Mouse (Mus musculus) CH12.LX (cell line): Measurements from ENCODE around the gene Mpz. TPM values are rescaled to one million over a fixed set of nuclear protein-coding genes. Genes with fewer than 3 reads are reported as not detected.
"Not testable (repeated sequence)": the region's sequence is repeated elsewhere in the genome, so short reads cannot be mapped to it uniquely, and the experiment has no call there.

Experiments used
- DNase-seq: peaks from one replicate; pipeline ENCODE4 v3.0.0-alpha.2; 2013; ENCODE audit errors: extremely low read depth
- H3K27ac ChIP-seq: 2 replicates; pipeline ENCODE4 v1.5.1; 2012; ENCODE audit warnings: low read depth, mild to moderate bottlenecking, control low read depth, moderate library complexity; ENCODE audit not compliant: insufficient read depth
- H3K27me3 ChIP-seq: replicated peaks from 2 replicates; pipeline ENCODE3; 2012; ENCODE audit warnings: inconsistent platforms
- H3K36me3 ChIP-seq, 2 experiments: replicated peaks in 1 of 2; 2 replicates each; pipeline versions ENCODE3 to v1.6.1; 2012; ENCODE audit warnings: inconsistent platforms in 1 of 2, low read length in 1 of 2, mild to moderate bottlenecking in 1 of 2, mixed read lengths in 1 of 2, moderate library complexity in 1 of 2; ENCODE audit not compliant: control insufficient read depth in 1 of 2, insufficient read depth in 1 of 2
- H3K4me1 ChIP-seq, 2 experiments: 2 replicates each; pipeline ENCODE4 v1.6.1; 2012; ENCODE audit warnings: inconsistent platforms in 1 of 2, moderate library complexity in 1 of 2; ENCODE audit not compliant: insufficient read depth in 2 of 2, control insufficient read depth in 1 of 2
- H3K4me2 ChIP-seq: 2 replicates; pipeline ENCODE4 v1.6.1; 2012; ENCODE audit warnings: low read depth, mild to moderate bottlenecking, control low read depth; ENCODE audit not compliant: poor library complexity, insufficient read depth, severe bottlenecking
- H3K4me3 ChIP-seq, 3 experiments: fragments of 150-350 bp in 1 of 3; sonication (generic) in 1 of 3; replicated peaks in 1 of 3; 2 replicates each; pipeline versions ENCODE3 to v1.5.1; 2011 to 2012; ENCODE audit warnings: low read depth in 2 of 3, low read length in 2 of 3, mild to moderate bottlenecking in 2 of 3, moderate library complexity in 2 of 3, control low read depth in 1 of 3, improper control_type of control experiment in 1 of 3, inconsistent platforms in 1 of 3, mixed read lengths in 1 of 3; ENCODE audit not compliant: poor library complexity in 1 of 3
- H3K79me2 ChIP-seq: replicated peaks from 2 replicates; pipeline ENCODE4 v1.6.1; 2012; ENCODE audit warnings: mild to moderate bottlenecking, moderate library complexity; ENCODE audit not compliant: control insufficient read depth, poor library complexity, insufficient read depth, severe bottlenecking; ENCODE audit errors: extremely low read depth
- H3K9ac ChIP-seq: 2 replicates; pipeline ENCODE4 v1.6.1; 2012; ENCODE audit warnings: low read depth, mild to moderate bottlenecking, control low read depth, moderate library complexity; ENCODE audit not compliant: insufficient read depth
- H3K9me3 ChIP-seq: replicated peaks from 2 replicates; pipeline ENCODE3; 2012; ENCODE audit warnings: low read length, inconsistent platforms, mixed read lengths
- BHLHE40 ChIP-seq: IDR thresholded peaks from 2 replicates; pipeline ENCODE4 v1.6.1; 2011; ENCODE audit warnings: mild to moderate bottlenecking, low read depth, low read length, improper control_type of control experiment
- CHD1 ChIP-seq: IDR thresholded peaks from 2 replicates; pipeline ENCODE4 v1.6.1; 2012; ENCODE audit warnings: low read depth, low read length, improper control_type of control experiment, inconsistent platforms
- E2F4 ChIP-seq: IDR thresholded peaks from 2 replicates; pipeline ENCODE4 v1.6.1; 2011; ENCODE audit warnings: low read depth, low read length, improper control_type of control experiment; ENCODE audit not compliant: insufficient replicate concordance
- EP300 ChIP-seq: IDR thresholded peaks from 2 replicates; pipeline ENCODE4 v1.6.1; 2011; ENCODE audit warnings: low read length, improper control_type of control experiment
- HCFC1 ChIP-seq: IDR thresholded peaks from 2 replicates; pipeline ENCODE4 v1.6.1; 2012; ENCODE audit warnings: low read depth, mild to moderate bottlenecking, inconsistent platforms, low read length, improper control_type of control experiment
- JUND ChIP-seq: conservative IDR thresholded peaks from 2 replicates; pipeline ENCODE4 v1.6.1; 2011; ENCODE audit warnings: low read depth, low read length, improper control_type of control experiment
- KAT2A ChIP-seq: IDR thresholded peaks from 2 replicates; pipeline ENCODE4 v1.6.1; 2012; ENCODE audit warnings: low read length, improper control_type of control experiment, inconsistent platforms; ENCODE audit not compliant: insufficient replicate concordance
- MAFK ChIP-seq: IDR thresholded peaks from 2 replicates; pipeline ENCODE4 v1.6.1; 2011; ENCODE audit warnings: low read length, improper control_type of control experiment; ENCODE audit not compliant: insufficient replicate concordance
- MAZ ChIP-seq: IDR thresholded peaks from 2 replicates; pipeline ENCODE4 v1.6.1; 2012; ENCODE audit warnings: low read depth, mild to moderate bottlenecking, inconsistent platforms, low read length, improper control_type of control experiment, moderate library complexity
- MEF2A ChIP-seq: IDR thresholded peaks from 2 replicates; pipeline ENCODE4 v1.6.1; 2014; ENCODE audit warnings: low read depth, mild to moderate bottlenecking, inconsistent platforms, low read length, improper control_type of control experiment, borderline replicate concordance
- MXI1 ChIP-seq: IDR thresholded peaks from 2 replicates; pipeline ENCODE4 v1.6.1; 2011; ENCODE audit warnings: mild to moderate bottlenecking, low read depth, low read length, improper control_type of control experiment
- MYC ChIP-seq: IDR thresholded peaks from 2 replicates; pipeline ENCODE4 v1.6.1; 2011; ENCODE audit warnings: low read depth, mild to moderate bottlenecking, improper control_type of control experiment, low read length
- NRF1 ChIP-seq: IDR thresholded peaks from 2 replicates; pipeline ENCODE4 v1.6.1; 2014; ENCODE audit warnings: low read depth, mild to moderate bottlenecking, inconsistent platforms, low read length, improper control_type of control experiment, moderate library complexity
- POLR2A ChIP-seq: IDR thresholded peaks from 2 replicates; pipeline ENCODE4 v1.6.1; 2011; ENCODE audit warnings: low read depth, mild to moderate bottlenecking, improper control_type of control experiment, low read length
- RCOR1 ChIP-seq: conservative IDR thresholded peaks from 2 replicates; pipeline ENCODE4 v1.6.1; 2012; ENCODE audit warnings: low read depth, mild to moderate bottlenecking, inconsistent platforms, low read length, improper control_type of control experiment
- SIN3A ChIP-seq: IDR thresholded peaks from 2 replicates; pipeline ENCODE4 v1.6.1; 2012; ENCODE audit warnings: low read length, improper control_type of control experiment, inconsistent platforms
- SMC3 ChIP-seq: IDR thresholded peaks from 2 replicates; pipeline ENCODE4 v1.6.1; 2011; ENCODE audit warnings: low read depth, low read length, improper control_type of control experiment
- TBP ChIP-seq: conservative IDR thresholded peaks from 2 replicates; pipeline ENCODE4 v1.6.1; 2011; ENCODE audit warnings: low read depth, low read length, improper control_type of control experiment
- TCF12 ChIP-seq: IDR thresholded peaks from 2 replicates; pipeline ENCODE4 v1.6.1; 2014; ENCODE audit warnings: low read depth, mild to moderate bottlenecking, inconsistent platforms, low read length, improper control_type of control experiment
- UBTF ChIP-seq: IDR thresholded peaks from 2 replicates; pipeline ENCODE4 v1.6.1; 2012; ENCODE audit warnings: low read depth, mild to moderate bottlenecking, inconsistent platforms, low read length, improper control_type of control experiment, moderate library complexity
- USF1 ChIP-seq: IDR thresholded peaks from 2 replicates; pipeline ENCODE4 v1.6.1; 2014; ENCODE audit warnings: low read depth, mild to moderate bottlenecking, inconsistent platforms, low read length, improper control_type of control experiment
- USF2 ChIP-seq: conservative IDR thresholded peaks from 2 replicates; pipeline ENCODE4 v1.6.1; 2011; ENCODE audit warnings: low read depth, low read length, improper control_type of control experiment
- ZC3H11A ChIP-seq: IDR thresholded peaks from 2 replicates; pipeline ENCODE4 v1.6.1; 2012; ENCODE audit warnings: low read depth, mild to moderate bottlenecking, inconsistent platforms, low read length, improper control_type of control experiment
- ZKSCAN1 ChIP-seq: IDR thresholded peaks from 2 replicates; pipeline ENCODE4 v1.6.1; 2012; ENCODE audit warnings: low read depth, inconsistent platforms, low read length, improper control_type of control experiment, borderline replicate concordance
- ZMIZ1 ChIP-seq: IDR thresholded peaks from 2 replicates; pipeline ENCODE4 v1.6.1; 2012; ENCODE audit warnings: low read depth, mild to moderate bottlenecking, inconsistent platforms, low read length, improper control_type of control experiment
- dilution Hi-C: fragments of 300-500 bp; cut with MboI; formaldehyde crosslinking; loops from 2 replicates; pipeline ENCODE4 v1.14.3; 2020; ENCODE audit warnings: low sequenced_read_pairs; ENCODE audit not compliant: extremely low pct_unique_long_range_greater_than_20kb, extremely low pct_ligation_motif_present
- in situ Hi-C: fragments of 300-500 bp; cut with MboI; formaldehyde crosslinking; loops from 3 replicates; pipeline ENCODE4 v1.14.3; 2019; ENCODE audit warnings: low sequenced_read_pairs, low pct_ligation_motif_present, low pct_unique_long_range_greater_than_20kb, mixed read lengths
- polyA plus RNA-seq: library from polyadenylated mRNA; unstranded; fragments of >175 nt; gene quantifications from 2 replicates; pipeline ENCODE4 v1.2.1, GENCODE M21; 2012; ENCODE audit warnings: low read depth; ENCODE audit not compliant: insufficient read length
- total RNA-seq, 2 experiments: library from RNA; depleted of rRNA; stranded (reverse); fragments of 300-350 nt in 1 of 2; fragments of >200 nt in 1 of 2; gene quantifications; 2 replicates each; pipeline ENCODE4 v1.2.3; 2012 to 2014

Gene Mpz
- total and polyA plus RNA-seq, 3 experiments = 0.21 to 0.49 TPM; not detected in 1

- Histone ChIP-seq H3K36me3 (peaks cover 36 to 87% of the 10 kb centered on the region in 2 experiments), H3K79me2 (no peaks in the 10 kb centered on the region), H3K4me3 (no peak overlapping the region), H3K27me3 (no peaks in the 10 kb centered on the region), H3K9me3 (no peaks in the 10 kb centered on the region), H3K4me1 (no peaks in the 10 kb centered on the region), H3K27ac (no peak overlapping the region)
- dilution Hi-C loops (no loop called here), in situ Hi-C loops (no loop called here)
- no peak for TF ChIP-seq E2F4
- TF ChIP-seq MYC = no peak
- no peak for TF ChIP-seq USF2
- TF ChIP-seq SMC3 = no peak
- no peak for TF ChIP-seq ZC3H11A
- no peak for TF ChIP-seq CHD1
- no peak for TF ChIP-seq ZKSCAN1
- no peak for TF ChIP-seq MAZ
- no peak for TF ChIP-seq EP300
- no peak for TF ChIP-seq TBP
- no peak for TF ChIP-seq ZMIZ1
- no peak for TF ChIP-seq NRF1
- no peak for TF ChIP-seq UBTF
- no peak for TF ChIP-seq SIN3A
- no peak for TF ChIP-seq BHLHE40
- TF ChIP-seq, all 38 proteins: peak for 0
- Histone ChIP-seq H3K4me2 (no peak overlapping the region), H3K9ac (no peak overlapping the region)
- no peak for DNase-seq
Observed at GRCm38 (mm10) chr1:171130971-171131370, 19.5 kb upstream of the Mpz start.

- Histone ChIP-seq H3K4me1 (no peaks in the 10 kb centered on the region), H3K4me2 (no peak overlapping the region), H3K9me3 (no peaks in the 10 kb centered on the region), H3K4me3 (no peak overlapping the region), H3K27me3 (no peaks in the 10 kb centered on the region), H3K36me3 (peaks cover 36 to 82% of the 10 kb centered on the region in 2 experiments), H3K79me2 (no peaks in the 10 kb centered on the region), H3K9ac (no peak overlapping the region), H3K27ac (no peak overlapping the region)
- TF ChIP-seq MXI1 (no peak), SMC3 (no peak), TCF12 (no peak), MAZ (no peak), ZMIZ1 (no peak), ZC3H11A (no peak), USF1 (no peak), KAT2A (no peak), JUND (no peak), MEF2A (no peak), ZKSCAN1 (no peak), POLR2A (no peak), RCOR1 (no peak), HCFC1 (no peak), MAFK (no peak), E2F4 (no peak)
- in situ Hi-C loops = no loop called here
- DNase-seq = no peak
- dilution Hi-C loops = no loop called here
Observed at GRCm38 (mm10) chr1:171135600-171135999, 14.9 kb upstream of the Mpz start.

- dilution Hi-C loops, H3K4me2 ChIP-seq, H3K9me3 ChIP-seq, H3K4me1 ChIP-seq, H3K4me3 ChIP-seq, H3K27me3 ChIP-seq, H3K27ac ChIP-seq, in situ Hi-C loops, H3K9ac ChIP-seq, H3K79me2 ChIP-seq, DNase-seq: not testable (repeated sequence)
- peaks cover 48 to 84% of the 10 kb centered on the region in 2 experiments for H3K36me3 ChIP-seq
Observed at GRCm38 (mm10) chr1:171137486-171138155, 12.9 kb upstream of the Mpz start.
